Mouse (Mus musculus) bone marrow macrophage, adult 2 months (primary cell): Measurements from ENCODE around the gene Prkab2.
A peak's percentile ranks its signal among the peaks of the same experiment; 100 is the strongest.

Experiments
- CTCF ChIP-seq: IDR thresholded peaks from 2 replicates; pipeline ENCODE4 v1.5.1; 2012; ENCODE audit warnings: low read depth, mild to moderate bottlenecking, low read length, moderate library complexity
- POLR2A ChIP-seq: IDR thresholded peaks from 2 replicates; pipeline ENCODE4 v1.6.1; 2012; ENCODE audit warnings: mild to moderate bottlenecking, low read depth, low read length, borderline replicate concordance

DNA sequence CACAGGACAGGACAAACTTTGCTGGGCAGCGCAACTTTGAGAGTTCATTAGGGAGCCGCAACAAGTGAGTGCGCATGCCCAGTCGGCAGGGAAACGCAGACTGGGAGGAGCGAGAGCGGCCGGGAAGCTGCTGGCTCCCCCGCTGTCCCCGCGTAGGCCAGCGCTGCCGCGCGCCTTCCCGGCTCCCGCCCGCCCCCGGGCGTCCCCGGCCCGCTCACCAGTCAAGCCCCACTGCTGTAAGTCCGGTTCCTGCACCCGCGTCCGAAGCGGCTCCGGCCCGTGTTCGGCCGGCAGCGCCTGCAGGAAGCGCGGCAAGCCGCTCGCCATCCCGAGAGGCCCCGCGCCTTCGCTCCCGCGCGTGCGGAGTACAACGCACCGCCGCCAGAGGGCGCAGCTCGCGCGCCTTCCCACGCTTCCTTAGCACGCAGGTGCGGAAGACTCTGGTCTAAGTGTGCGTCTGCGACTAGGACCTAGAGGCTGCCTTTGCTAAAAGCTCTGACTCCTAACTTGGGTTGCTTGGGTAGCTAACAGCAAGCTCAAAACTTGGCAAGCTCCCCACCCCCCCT is 48.1 kb upstream of the Prkab2 start, which contains the start of gene Chd1l:
- TF ChIP-seq CTCF (peak; percentile 46), POLR2A (no peak)
